Mouse (Mus musculus) left cerebral cortex, adult 9 months (tissue): Measurements from ENCODE around the gene Gm8257.
"Not testable (repeated sequence)": the region's sequence is repeated elsewhere in the genome, so short reads cannot be mapped to it uniquely, and the experiment has no call there.

Experiments used
- DNase-seq, 2 experiments: peaks; one replicate each; pipeline ENCODE4 v3.0.0; 2022; ENCODE audit warnings: low spot score in 2 of 2

The Gm8257 gene

DNA sequence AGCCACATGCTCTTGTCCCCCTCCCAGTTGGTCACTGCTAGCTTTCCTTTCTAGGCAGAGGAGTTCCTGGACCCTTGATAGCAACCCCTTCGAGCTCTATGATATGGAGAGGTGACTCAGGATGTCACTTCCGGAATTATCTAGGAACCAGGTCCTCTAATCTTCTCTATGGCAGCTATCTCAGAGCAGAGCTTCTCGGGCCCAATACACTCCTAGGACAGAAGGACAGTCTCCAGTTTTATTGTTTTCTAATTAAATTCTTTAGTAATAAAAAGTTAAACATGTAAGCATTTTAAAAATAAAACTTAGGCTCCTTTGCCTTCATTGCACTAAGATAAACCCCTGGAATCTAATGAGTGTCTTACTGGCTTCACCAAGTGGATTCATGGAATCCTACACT, at the start of gene Gm8257:
Gm8257 (minus strand) TSS at position 101 of the 400 bp plus-strand sequence.
- not testable (repeated sequence) for DNase-seq

DNA sequence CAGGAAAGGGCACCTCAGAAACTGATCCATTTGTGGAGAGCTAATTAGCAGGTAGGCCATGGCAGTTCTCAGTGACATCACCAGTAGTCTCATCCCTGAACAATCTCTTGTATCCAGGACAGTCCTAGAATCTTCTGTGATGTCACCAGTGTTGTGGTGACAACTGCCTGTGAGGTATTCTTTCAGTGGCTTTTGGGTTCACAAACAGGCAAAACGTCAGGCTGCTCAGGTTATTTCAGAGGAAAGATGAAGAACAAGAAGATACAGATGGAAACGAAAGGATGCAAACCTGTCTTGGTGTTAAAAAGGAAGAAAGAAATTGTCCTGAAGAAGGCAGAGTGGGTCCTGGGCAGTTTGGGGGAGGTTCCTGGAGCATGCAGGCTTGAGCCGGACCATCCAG, 44.0 kb upstream of the Gm8257 start, which contains the start of gene Gm8267:
Gm8267 (minus strand) TSS at position 101 of the 400 bp plus-strand sequence.
- DNase-seq = no peak

DNA sequence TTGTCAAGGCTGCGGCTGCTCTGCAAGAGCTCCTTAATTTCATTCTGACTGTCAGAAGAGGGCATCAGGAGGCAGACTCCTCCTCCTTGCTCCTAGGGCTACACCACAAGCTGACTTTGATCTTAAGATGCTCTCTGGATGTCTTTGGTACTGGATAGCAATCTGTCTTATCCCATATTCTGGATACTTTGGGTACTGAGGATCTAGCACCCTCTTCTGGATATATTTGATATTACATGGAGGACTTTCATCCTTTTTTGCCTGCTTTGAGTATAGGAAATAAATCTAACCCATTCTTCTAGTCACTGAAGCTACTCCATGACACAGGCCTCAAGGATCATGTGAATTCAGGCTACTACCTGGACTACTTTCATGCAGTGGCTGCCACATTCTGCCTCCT, 36.5 kb upstream of the Gm8257 start:
- peak in 1 of 2 experiments; percentile 7 for DNase-seq

DNA sequence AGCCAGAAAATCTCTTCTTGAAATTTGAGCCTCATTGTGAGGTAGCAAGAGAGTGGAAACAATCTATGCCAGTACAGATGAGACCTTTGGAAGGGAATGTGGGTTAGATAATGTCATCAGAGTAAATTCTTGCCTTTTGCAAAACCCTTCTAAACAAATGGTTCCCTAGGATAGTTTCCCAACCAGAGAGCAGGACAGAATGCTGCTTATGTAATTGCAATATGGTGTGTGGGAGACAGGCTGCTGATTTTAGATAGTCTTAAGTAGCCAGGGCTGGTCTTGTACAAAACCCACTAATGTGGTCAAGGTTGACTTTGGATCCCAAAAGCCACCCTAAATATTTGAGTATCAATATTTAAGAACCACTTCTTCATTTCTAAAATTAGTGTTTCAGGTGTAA, 24.5 kb upstream of the Gm8257 start:
- peak; percentile 3 to 49 for DNase-seq

DNA sequence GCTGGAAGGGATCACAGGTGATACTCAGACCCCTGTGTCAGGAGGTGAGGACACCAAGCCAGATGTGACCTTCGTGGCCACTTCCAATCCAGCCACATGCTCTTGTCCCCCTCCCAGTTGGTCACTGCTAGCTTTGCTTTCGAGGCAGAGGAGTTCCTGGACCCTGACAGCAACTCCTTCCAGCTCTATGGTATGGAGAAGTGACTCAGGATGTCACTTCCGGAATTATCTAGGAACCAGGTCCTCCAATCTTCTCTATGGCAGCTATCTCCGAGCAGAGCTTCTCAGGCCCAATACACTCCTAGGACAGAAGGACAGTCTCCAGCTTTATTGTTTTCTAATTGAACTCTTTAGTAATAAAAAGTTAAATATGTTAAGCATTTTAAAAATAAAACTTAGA, 78.5 kb downstream of the Gm8257 start, which contains the start of gene Gm5624:
Gm5624 (minus strand) TSS at position 202 of the 400 bp plus-strand sequence.
- DNase-seq = not testable (repeated sequence)
